Mouse (Mus musculus) testis, postnatal 10 days (tissue): Measurements from ENCODE around the gene Smarca4.
"Not testable (repeated sequence)": the region's sequence is repeated elsewhere in the genome, so short reads cannot be mapped to it uniquely, and the experiment has no call there.

Experiments used
- DNase-seq: peaks from one replicate; pipeline ENCODE4 v3.0.0; 2021; ENCODE audit warnings: low spot score

Gene Smarca4

GRCm38 (mm10) chr9:21615617-21616231, at the start of gene Smarca4:
Smarca4 (plus strand) TSS chr9:21616169.
- peak; percentile 99 for DNase-seq

DNA sequence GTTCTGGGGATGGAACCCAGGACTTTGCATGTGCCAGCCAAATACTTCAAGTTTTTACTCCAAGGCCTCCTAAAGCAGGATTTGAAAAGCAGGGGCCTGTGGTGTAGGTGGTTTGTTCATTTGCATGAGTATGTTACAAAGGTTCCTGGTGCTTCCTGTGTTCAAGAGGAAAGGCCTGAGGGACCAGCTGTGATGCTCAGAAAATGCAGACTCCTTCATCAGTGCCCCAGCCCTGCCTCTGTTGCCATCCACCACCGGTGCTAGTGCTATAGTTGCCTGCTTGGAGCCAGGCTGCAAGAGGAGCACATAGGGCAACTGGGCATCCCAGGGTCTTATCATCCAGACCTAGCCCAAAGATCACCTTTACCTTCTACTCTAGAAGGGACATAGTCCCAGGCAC, 49.4 kb upstream of the Smarca4 start:
- DNase-seq: no peak

- no peak for DNase-seq
These were observed 48.9 kb upstream of the Smarca4 start for GRCm38 (mm10) chr9:21567051-21567450.

- no peak for DNase-seq
These were observed 47.2 kb upstream of the Smarca4 start for GRCm38 (mm10) chr9:21568657-21569255.

DNA sequence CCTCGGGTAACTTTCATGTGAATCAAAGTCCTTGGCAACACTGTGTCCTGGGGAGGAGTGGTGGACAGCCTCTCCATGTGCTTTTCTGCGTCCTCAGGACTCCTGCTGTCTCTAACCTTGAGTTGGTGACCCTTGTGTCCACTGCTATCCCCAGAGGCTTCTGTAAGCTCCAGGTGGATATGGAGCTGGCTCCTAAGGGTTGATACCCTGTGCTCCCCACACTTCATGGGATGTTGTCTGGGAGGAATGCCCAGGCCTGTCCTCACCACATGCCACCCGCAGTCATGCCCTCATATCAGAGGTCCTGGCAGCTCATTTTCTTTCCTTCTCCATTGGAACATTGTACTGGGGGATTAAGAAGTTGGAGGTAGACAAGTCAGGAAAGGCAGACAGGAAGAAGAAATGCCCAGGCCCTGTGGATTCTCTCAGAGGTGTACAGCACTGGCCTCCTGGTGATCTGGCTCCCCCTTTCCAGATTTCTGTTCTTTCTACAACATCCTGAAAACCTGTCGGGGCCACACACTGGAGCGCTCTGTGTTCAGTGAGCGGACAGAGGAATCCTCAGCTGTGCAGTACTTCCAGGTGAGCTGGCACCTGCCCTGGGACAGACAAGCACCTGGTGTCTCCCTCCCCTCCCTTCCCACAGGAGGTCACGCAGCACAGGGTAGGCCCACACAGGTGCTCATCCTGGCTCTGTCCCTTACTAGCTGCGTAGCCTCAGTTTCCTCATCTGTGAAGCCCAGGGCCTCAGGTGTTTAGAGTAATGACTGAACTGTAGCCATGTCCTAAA, 41.8 kb upstream of the Smarca4 start:
- no peak for DNase-seq

DNA sequence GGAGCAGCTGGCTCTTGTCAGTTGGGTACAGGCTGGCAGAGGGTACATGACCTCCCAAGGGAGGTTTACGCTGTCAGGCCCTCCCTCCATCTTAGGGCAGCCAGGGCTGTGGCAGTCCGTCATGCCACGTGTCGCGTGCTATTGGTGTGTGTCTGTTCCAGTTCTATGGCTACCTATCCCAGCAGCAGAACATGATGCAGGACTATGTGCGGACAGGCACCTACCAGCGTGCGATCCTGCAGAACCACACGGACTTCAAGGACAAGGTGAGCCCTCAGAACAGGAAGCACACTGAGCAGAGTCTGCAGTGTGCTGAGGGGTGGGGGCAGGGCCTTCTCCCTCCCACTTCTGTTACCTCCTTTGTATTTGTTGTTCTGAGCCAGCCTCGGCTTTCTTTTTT, 40.7 kb upstream of the Smarca4 start:
- DNase-seq: no peak

DNA sequence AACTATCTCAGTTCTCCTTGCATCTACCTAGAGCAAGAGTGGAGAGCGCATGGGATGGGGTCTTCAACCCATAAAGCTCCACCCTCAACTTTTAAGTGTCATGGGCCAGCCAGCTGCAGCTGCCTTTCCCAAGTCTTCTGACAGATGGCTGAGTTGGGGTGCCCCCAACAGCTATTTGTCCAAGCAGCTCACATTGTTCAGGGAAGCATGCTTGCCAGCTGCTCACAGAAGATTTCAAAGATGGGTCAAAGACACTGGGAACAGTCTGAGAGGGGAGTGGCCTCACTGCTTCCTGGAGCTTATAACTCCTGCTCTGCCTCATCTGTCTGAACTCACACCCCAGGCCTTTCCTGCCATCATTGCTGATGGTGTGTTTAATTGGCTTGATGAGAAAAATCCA, 39.7 kb upstream of the Smarca4 start:
- DNase-seq: no peak

DNA sequence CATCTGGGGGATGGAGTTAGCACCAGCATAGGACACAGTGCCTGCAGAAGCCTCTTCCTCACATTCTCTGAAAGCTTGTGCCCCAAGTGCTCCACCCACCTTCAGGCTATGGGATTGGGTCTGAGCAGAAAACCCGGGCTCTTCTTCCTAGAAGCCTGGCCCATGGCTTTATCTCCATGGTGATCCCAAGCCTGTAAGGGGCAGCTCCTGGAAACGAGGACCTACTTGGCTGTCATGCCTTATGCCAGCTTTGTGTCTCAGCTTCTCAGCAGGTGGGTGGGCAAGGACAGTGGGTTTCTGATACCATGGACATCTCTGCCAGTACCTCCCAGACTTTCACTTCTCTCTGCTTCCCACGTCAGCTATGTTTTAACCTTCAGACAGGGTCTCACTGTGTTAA, 37.7 kb upstream of the Smarca4 start:
- DNase-seq: no peak

DNA sequence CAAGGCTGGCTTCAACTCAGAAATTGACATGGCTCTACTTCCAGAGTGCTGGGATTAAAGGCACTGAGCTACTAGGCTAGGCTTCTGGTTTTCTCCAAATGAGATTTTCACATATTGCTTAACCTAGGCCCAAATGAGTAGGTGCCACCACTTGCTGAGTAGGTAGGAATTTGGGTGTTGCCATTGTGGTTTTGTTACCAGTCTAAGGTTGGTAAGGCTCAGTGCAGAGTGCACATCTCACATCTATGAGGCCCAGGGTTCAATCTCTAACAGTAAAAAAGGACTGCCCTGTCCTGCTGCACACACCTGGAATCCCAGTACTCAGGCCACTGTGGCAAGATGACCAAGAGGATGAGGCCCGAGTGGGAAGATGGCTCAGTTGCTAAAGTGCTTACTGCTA, 30.6 kb upstream of the Smarca4 start:
- DNase-seq: no peak

DNA sequence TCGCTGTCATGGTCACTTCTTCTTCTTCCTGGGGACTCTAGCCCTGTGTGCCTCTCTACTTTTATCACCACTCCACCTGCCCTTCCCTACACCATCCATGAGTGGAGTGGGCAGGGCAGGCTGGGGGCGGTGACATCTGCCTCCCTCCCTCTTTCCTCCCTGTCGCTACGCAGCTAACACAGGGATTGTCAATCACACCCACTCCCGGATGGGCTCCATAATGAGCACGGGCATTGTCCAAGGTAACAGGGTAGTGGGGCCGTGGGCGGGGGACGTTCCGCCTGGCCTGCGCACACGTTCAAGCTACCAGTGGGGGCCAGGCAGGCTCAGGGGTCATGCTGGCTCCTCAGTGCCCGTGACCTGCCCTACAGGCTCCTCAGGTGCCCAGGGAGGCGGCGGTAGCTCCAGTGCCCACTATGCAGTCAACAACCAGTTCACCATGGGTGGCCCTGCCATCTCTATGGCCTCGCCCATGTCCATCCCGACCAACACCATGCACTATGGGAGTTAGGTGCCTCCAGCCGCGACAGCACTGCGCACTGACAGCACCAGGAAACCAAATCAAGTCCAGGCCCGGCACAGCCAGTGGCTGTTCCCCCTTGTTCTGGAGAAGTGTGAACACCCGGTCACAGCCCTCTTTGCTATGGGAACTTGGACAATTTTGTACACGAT, 28.2 kb upstream of the Smarca4 start:
- DNase-seq: no peak

- DNase-seq: no peak
These were observed 27.6 kb upstream of the Smarca4 start for GRCm38 (mm10) chr9:21588350-21588749.

GRCm38 (mm10) chr9:21589538-21589937, 26.4 kb upstream of the Smarca4 start:
- DNase-seq: no peak

DNA sequence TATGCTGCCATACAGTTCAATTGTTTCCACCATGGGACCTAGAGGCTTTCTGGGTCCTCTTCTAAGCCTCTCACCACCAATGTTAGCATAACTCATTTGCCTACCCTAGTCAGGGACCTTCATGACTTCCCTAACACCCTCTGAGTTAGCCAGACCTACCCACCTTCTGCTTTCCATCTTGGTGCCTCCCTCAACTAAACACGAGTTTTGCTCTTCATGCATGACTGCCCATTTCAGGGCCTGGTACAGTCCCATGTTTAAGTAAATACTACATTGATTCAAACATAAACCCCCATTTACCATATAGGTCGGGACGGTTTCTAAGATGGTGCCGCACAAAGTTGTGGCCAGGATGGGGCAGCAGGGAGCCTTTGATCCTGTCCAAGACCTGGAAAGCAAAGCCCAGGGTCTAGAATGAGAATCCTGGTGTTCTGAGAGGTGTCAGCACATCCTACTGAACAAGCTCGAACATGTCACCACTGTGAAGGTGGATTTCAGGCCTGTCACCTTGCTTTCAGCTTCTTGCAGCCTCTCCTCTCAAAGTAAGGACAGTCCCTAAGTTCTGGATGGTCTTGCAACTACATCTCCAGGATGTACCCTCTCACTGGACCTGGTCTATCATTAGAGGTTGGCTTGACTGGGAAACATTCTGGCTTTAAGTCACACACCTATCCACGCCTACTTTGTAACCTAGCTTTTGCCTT, 24.7 kb upstream of the Smarca4 start:
- DNase-seq: no peak

DNA sequence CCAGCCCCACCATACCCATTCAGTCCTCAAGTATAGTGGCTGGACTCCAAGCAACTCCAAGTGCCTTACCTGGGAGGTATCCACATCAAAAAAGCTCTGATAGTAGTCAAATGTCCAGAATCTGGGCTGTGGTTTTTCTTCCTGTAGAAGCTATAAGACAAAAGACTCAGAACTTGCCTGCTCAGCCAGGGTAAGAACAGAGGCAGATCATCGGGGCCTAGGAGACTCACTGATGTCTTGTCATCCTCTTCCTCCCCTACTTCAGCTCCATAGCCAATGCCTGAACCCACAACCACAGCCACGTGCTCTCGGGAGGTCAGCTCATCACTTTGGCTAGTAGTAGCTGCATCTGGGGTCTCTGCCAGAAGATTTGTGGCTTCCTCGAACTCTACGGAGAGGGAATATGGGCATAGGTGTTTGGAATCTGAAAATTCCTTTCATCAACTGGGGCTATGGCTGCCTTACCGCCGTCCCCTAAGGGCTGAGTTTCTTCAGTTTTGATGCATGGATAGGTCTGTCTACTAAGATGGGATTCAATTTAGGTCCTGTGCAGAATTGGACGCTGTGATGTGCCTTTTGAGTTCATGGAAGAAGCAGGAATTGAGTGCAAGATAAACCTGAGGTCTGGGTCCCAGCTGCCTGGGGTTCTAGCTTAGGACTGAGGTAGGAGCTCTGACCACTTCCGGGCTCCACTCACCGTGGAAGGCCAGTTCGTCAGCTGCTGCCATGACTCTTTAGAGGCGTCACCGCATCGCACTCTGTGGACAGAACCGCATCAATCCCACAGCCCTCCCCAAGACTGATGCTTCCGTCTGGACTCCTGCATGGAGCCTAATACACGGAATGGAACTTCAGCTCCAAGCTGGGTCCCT, 23.9 kb upstream of the Smarca4 start:
- DNase-seq: no peak

DNA sequence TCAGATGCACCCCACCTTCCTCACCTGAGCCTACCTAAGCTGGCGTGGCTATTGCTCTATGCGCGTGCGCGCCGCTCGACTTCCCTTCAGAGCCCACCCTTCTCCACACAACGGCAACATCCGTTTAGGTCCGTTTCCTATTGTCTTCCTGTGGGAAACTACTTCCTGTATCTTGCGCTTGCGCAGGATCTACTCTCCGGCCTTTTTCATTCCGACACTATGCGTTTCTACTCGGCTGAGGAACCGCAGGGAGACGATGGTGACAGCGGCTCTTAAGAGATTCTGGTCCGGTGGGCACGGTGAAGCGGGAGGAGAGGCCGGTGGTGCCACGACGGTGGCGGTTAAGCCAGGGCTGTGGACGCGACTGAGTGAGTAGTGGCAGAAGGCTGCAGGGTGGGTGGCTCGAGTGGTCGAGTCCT, 23.3 kb upstream of the Smarca4 start, which contains the start of the genes Timm29 and Yipf2:
Gene Timm29, plus strand, starts transcription at position 20 of the 419 bp plus-strand sequence.
Gene Yipf2, minus strand, starts transcription at position 126 of the 419 bp plus-strand sequence.
- DNase-seq: peak; percentile 84

GRCm38 (mm10) chr9:21593122-21593721, 22.7 kb upstream of the Smarca4 start:
- peak; percentile 72 for DNase-seq

DNA sequence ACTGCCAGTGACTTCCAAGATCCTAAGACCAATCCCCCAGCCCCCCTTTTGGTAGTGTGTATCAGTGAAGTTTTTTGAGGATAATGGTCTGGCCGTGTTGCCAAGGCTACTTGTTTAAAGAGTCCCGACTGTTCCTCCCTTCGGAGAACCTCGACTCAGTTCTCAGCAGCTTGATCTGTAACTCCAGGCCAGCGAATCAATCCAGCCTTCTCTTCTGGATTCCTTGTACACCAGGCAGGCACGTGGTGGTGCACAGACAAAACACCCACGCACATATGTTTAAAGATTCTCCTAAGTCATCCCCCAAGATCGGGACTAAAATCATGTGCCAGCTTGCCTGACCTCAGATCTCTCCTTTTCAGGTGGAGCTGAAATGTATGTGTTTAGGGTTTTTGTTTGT, 21.6 kb upstream of the Smarca4 start:
- not testable (repeated sequence) for DNase-seq

- DNase-seq: no peak
These were observed 21.1 kb upstream of the Smarca4 start for GRCm38 (mm10) chr9:21594838-21595237.

DNA sequence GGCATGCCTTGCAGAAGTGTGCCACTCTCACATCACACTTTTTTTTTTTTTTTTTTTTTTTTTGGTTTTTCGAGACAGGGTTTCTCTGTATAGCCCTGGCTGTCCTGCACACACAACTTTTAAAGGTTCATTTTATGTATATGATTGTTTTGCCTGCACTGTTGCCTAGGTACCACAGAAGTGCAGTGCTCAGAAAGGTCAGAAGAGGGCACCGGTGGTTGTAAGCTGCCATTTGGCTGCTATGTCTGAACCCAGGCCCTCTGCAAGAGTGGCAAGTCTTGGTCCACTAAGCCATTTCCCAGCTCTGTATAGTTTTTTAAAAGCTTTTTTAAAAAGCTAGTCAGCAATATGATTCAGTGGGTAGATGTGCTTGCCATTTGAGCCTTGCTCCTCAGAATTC, 17.8 kb upstream of the Smarca4 start:
- DNase-seq: no peak

DNA sequence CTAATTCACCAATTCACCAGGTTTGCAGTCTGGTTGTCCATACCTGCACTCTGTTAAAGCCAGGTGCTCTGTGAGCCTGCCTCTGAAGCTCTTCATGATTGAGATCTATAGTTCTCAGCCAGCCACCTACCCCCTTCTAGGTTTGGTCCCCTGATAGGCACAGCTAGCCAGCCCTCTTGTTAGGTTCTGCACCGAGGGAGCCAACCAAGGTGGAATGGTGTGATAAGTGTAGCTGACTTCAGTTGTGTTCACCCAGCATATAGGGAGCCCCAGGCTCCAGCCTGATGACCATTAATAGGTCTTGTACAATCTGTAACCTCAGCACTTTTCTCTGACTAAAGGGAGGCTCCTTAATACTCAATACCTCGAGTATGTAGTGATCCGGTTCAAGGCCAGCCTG, 15.8 kb upstream of the Smarca4 start:
- no peak for DNase-seq

GRCm38 (mm10) chr9:21601073-21601472, 14.9 kb upstream of the Smarca4 start:
- DNase-seq: no peak
